Mouse (Mus musculus): ENCODE measurements around the gene Satl1. TPM values are rescaled to one million over a fixed set of nuclear protein-coding genes. Genes with fewer than 3 reads are reported as not detected.
"Not testable (repeated sequence)": the region's sequence is repeated elsewhere in the genome, so short reads cannot be mapped to it uniquely, and the experiment has no call there.

Satl1 gene
- not detected in 2 replicates for polyA plus RNA-seq (2014; fragmentation: Nextera tagmentation; extraction: Ambion mirVana)

DNA sequence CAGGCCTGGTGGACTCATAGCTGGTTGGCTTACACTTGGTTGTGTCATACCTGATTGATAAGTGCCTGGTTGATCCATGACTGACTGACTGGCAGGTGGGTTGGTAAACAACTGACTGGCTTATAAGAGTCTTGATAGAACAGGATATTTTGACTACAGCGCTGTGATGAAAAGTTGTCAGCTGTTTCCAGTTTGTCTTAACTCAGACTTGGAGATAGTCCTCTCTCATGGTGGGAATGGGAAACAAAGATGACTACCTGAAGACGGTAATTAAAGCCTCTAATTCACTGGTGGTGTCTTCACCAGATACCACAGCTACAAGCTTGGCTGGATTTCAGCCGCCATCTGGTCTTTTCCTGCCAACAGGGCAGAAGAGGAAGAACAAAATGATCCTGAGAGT is at the start of gene Satl1:
Gene Satl1, minus strand, starts transcription at position 101 of the 400 bp plus-strand sequence.
- Histone ChIP-seq H3K4me3 (ENCODE audit: low read length) (no peak within 1 kb of the TSS), H3K27ac (ENCODE audit: low read depth, low read length) (no peak within 1 kb of the TSS), H3K9ac (ENCODE audit: low read depth, low read length) (no peak within 1 kb of the TSS), H3K9me3 (ENCODE audit: control insufficient read depth, low read length) (no peaks in the 10 kb centered on the region), H3K4me1 (ENCODE audit: control insufficient read depth, insufficient read depth, low read length) (no peaks in the 10 kb centered on the region), H3K36me3 (ENCODE audit: control insufficient read depth, insufficient read depth, low read length) (no peaks in the 10 kb centered on the region), H3K4me2 (replicated peaks; ENCODE audit: low read depth, low read length) (no peak within 1 kb of the TSS), H3K27me3 (ENCODE audit: control insufficient read depth, insufficient read depth, low read length) (no peaks in the 10 kb centered on the region)
- ATAC-seq (ENCODE audit: low FRiP score, low TSS enrichment), result no peak
- WGBS, result 89% methylated on average over 3 of the region's 3 CpGs

DNA sequence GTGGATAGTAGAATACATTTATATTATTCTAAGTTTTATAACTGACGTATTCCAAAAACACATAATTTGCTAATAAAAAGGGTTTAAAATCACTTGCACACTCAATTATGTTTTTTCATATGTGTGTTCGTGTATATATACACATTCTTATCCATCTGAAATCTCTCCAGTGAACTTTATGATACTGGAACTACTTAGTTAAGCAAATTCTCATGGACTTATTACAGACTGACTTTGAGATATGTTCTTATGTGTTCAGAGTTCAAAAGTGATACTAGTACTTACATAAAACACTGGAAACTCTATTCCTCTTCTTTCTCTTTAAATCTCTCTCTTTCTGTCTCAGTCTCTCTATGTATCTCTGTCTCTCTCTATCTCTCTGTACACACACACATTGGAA is 31.5 kb upstream of the Satl1 start:
- 85% methylated on average over 2 of the region's 2 CpGs for WGBS
- Histone ChIP-seq H3K4me2 (replicated peaks; ENCODE audit: low read depth, low read length) (no peak overlapping the region), H3K4me3 (ENCODE audit: low read length) (no peak overlapping the region), H3K4me1 (ENCODE audit: control insufficient read depth, insufficient read depth, low read length) (no peaks in the 10 kb centered on the region), H3K36me3 (ENCODE audit: control insufficient read depth, insufficient read depth, low read length) (no peaks in the 10 kb centered on the region), H3K9me3 (ENCODE audit: control insufficient read depth, low read length) (no peaks in the 10 kb centered on the region), H3K27ac (ENCODE audit: low read depth, low read length) (no peak overlapping the region), H3K27me3 (ENCODE audit: control insufficient read depth, insufficient read depth, low read length) (no peaks in the 10 kb centered on the region), H3K9ac (ENCODE audit: low read depth, low read length) (no peak overlapping the region)
- ATAC-seq (ENCODE audit: low FRiP score, low TSS enrichment), result no peak

DNA sequence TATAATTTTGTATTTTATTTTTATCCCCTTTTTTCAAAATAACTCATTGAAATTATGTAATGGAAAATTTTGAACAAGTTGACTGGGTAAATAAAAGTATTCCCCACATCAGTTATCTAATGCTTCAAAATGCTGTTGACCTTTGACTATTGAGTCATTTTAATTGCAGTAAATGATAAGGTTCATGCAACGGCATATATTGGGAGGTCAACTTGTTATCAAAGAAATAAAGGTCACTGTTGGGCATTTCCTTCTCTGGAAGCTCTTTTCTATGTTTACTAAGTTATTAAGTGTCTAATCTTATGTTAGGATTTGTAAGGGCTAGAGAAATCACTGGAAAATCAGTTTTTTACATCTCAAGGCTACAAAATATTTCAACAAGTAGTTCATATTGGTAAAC is 31.0 kb upstream of the Satl1 start:
- Histone ChIP-seq H3K36me3 (ENCODE audit: control insufficient read depth, insufficient read depth, low read length) (no peaks in the 10 kb centered on the region), H3K4me2 (replicated peaks; ENCODE audit: low read depth, low read length) (no peak overlapping the region), H3K4me1 (ENCODE audit: control insufficient read depth, insufficient read depth, low read length) (no peaks in the 10 kb centered on the region), H3K4me3 (ENCODE audit: low read length) (no peak overlapping the region), H3K9me3 (ENCODE audit: control insufficient read depth, low read length) (no peaks in the 10 kb centered on the region), H3K27ac (ENCODE audit: low read depth, low read length) (no peak overlapping the region), H3K27me3 (ENCODE audit: control insufficient read depth, insufficient read depth, low read length) (no peaks in the 10 kb centered on the region), H3K9ac (ENCODE audit: low read depth, low read length) (no peak overlapping the region)
- 79% methylated on average over 1 of the region's 1 CpGs for WGBS
- ATAC-seq (ENCODE audit: low FRiP score, low TSS enrichment), result no peak

- not testable (repeated sequence) for H3K27me3 ChIP-seq (ENCODE audit: control insufficient read depth, insufficient read depth, low read length); H3K9me3 ChIP-seq (ENCODE audit: control insufficient read depth, low read length); H3K4me1 ChIP-seq (ENCODE audit: control insufficient read depth, insufficient read depth, low read length); ATAC-seq (ENCODE audit: low FRiP score, low TSS enrichment); H3K4me3 ChIP-seq (ENCODE audit: low read length); H3K36me3 ChIP-seq (ENCODE audit: control insufficient read depth, insufficient read depth, low read length); H3K27ac ChIP-seq (ENCODE audit: low read depth, low read length); H3K4me2 ChIP-seq (replicated peaks; ENCODE audit: low read depth, low read length); H3K9ac ChIP-seq (ENCODE audit: low read depth, low read length)
- 43% methylated on average over 2 of the region's 2 CpGs for WGBS
Observed at GRCm38 (mm10) chrX:112422998-112423397, 16.4 kb upstream of the Satl1 start.

DNA sequence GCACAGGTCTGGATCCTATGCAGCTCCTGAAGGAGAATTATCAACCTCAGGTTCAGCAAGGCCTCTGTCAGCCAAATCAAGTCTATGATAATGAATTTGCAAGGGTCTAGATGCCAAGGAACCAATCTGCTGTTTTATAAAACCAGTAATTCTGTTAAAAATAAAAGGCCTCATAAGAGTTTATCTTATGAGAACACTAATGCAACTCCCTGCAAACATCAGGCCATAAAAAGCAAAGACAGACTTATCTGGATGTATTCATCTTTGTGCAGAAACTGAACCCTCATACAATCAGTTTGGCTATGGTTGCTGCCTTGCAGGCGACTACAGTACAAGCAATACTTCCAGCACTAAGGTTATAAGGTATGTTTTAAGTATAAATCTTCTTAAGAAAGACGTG is 5.7 kb upstream of the Satl1 start:
- Histone ChIP-seq H3K27me3 (ENCODE audit: control insufficient read depth, insufficient read depth, low read length) (no peaks in the 10 kb centered on the region), H3K9ac (ENCODE audit: low read depth, low read length) (no peak overlapping the region), H3K4me3 (ENCODE audit: low read length) (no peak overlapping the region), H3K9me3 (ENCODE audit: control insufficient read depth, low read length) (no peaks in the 10 kb centered on the region), H3K4me2 (replicated peaks; ENCODE audit: low read depth, low read length) (no peak overlapping the region), H3K27ac (ENCODE audit: low read depth, low read length) (no peak overlapping the region), H3K36me3 (ENCODE audit: control insufficient read depth, insufficient read depth, low read length) (no peaks in the 10 kb centered on the region), H3K4me1 (ENCODE audit: control insufficient read depth, insufficient read depth, low read length) (no peaks in the 10 kb centered on the region)
- no peak for ATAC-seq (ENCODE audit: low FRiP score, low TSS enrichment)
- WGBS, result 73% methylated on average over 2 of the region's 2 CpGs

DNA sequence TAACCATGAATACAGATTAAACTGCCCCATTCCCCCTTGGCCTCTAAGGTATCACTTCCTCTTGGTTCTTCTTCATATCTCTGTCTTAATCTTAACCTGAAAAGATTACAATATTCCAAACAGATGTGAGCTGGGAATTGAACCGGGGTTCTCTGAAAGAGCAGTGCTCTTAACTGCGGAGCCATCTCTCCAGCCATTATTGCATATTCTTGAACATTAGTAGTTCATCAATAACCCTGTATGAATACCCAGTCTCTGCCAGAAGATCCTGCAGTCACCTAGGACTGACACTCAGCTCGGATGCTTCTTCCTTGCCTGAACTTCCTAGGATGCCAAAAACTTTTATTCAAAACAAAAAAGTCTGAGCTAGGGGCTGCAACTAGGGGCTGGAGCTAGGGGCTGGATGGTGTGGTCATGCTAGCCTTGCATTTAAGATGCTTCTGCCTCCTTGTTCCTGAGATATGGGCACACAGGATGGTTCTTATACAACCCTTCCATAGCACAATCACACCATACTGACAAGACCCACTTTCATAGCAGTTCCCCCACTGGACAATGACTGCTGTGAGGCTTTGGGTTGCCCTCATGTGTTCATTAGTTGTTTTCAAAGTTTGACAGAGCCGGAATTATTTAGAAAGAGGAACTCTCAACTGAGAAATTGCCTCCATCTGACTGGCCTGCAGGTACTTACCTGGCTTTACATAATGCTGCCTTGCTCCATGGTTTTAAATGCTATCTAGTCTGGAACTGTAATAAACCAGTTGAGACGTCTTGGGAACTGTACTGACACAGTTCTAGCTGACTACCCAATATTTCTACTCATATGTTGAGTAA is 35.8 kb downstream of the Satl1 start:
- not testable (repeated sequence) for H3K4me3 ChIP-seq (ENCODE audit: low read length); H3K4me2 ChIP-seq (replicated peaks; ENCODE audit: low read depth, low read length); H3K9me3 ChIP-seq (ENCODE audit: control insufficient read depth, low read length); H3K36me3 ChIP-seq (ENCODE audit: control insufficient read depth, insufficient read depth, low read length); H3K4me1 ChIP-seq (ENCODE audit: control insufficient read depth, insufficient read depth, low read length); H3K27me3 ChIP-seq (ENCODE audit: control insufficient read depth, insufficient read depth, low read length); H3K9ac ChIP-seq (ENCODE audit: low read depth, low read length); H3K27ac ChIP-seq (ENCODE audit: low read depth, low read length)
- ATAC-seq (ENCODE audit: low FRiP score, low TSS enrichment), result peak; percentile 100
- 86% methylated on average over 5 of the region's 5 CpGs for WGBS

GRCm38 (mm10) chrX:112368426-112368825 is 38.2 kb downstream of the Satl1 start:
- Histone ChIP-seq H3K4me2 (replicated peaks; ENCODE audit: low read depth, low read length) (no peak overlapping the region), H3K4me3 (ENCODE audit: low read length) (no peak overlapping the region), H3K9me3 (ENCODE audit: control insufficient read depth, low read length) (peaks cover 5% of the 10 kb centered on the region), H3K36me3 (ENCODE audit: control insufficient read depth, insufficient read depth, low read length) (no peaks in the 10 kb centered on the region; the same call in 1 of the 2 replicates), H3K4me1 (ENCODE audit: control insufficient read depth, insufficient read depth, low read length) (no peaks in the 10 kb centered on the region), H3K27me3 (ENCODE audit: control insufficient read depth, insufficient read depth, low read length) (no peaks in the 10 kb centered on the region), H3K27ac (ENCODE audit: low read depth, low read length) (no peak overlapping the region), H3K9ac (ENCODE audit: low read depth, low read length) (no peak overlapping the region)
- no peak for ATAC-seq (ENCODE audit: low FRiP score, low TSS enrichment)
- 54% methylated on average over 4 of the region's 4 CpGs for WGBS

GRCm38 (mm10) chrX:112348395-112348791 is 58.2 kb downstream of the Satl1 start:
- Histone ChIP-seq H3K27me3 (ENCODE audit: control insufficient read depth, insufficient read depth, low read length) (no peaks in the 10 kb centered on the region), H3K9me3 (ENCODE audit: control insufficient read depth, low read length) (no peaks in the 10 kb centered on the region), H3K4me3 (ENCODE audit: low read length) (no peak overlapping the region), H3K27ac (ENCODE audit: low read depth, low read length) (no peak overlapping the region), H3K4me2 (replicated peaks; ENCODE audit: low read depth, low read length) (no peak overlapping the region), H3K9ac (ENCODE audit: low read depth, low read length) (no peak overlapping the region), H3K36me3 (ENCODE audit: control insufficient read depth, insufficient read depth, low read length) (no peaks in the 10 kb centered on the region), H3K4me1 (ENCODE audit: control insufficient read depth, insufficient read depth, low read length) (no peaks in the 10 kb centered on the region)
- no peak for ATAC-seq (ENCODE audit: low FRiP score, low TSS enrichment)
- WGBS, result 49% methylated on average over 3 of the region's 3 CpGs

DNA sequence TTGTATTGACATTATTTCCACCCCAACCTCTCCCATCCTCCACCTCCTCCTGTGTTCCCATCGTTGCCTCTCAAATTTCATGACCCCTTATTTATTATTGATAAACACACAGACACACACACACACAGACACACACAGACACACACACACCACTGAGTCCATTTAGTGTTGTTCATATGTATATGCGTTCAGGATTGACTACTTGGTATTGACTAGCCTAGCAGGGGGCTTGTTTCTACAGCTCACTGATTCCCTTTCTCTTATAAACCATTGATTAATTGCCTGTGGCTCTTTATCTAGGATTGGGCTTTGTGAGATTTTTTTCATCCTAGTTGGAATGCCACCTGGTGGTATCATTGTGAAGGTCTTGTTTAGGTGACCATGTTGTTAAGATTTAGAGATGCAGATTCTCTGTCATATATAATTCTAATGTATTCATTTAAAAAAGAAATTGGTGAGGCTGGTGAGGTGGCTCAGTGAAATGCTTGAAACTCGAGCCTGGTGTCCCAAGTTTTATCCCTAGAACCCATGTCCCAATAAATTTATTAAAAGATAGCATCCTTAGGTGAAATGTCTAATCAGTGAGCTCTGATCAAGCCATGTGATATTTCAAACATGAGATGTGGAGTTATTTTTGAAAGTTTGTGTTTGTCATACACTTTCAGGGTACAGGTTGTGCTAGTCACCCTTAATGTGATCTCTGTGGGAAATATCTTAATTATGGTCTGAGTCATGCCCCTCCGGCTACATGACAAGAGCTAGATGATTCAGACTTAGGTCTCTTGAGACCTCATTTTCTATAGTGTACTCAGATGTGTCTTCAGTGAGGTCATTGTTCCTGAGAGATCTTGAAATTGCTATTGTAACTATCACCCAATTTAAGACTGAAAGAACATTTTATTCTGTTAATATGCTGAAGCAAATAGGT is 58.8 kb downstream of the Satl1 start:
- Histone ChIP-seq H3K4me2 (replicated peaks; ENCODE audit: low read depth, low read length) (no peak overlapping the region), H3K27me3 (ENCODE audit: control insufficient read depth, insufficient read depth, low read length) (no peaks in the 10 kb centered on the region), H3K36me3 (ENCODE audit: control insufficient read depth, insufficient read depth, low read length) (no peaks in the 10 kb centered on the region), H3K4me1 (ENCODE audit: control insufficient read depth, insufficient read depth, low read length) (no peaks in the 10 kb centered on the region), H3K4me3 (ENCODE audit: low read length) (no peak overlapping the region), H3K9me3 (ENCODE audit: control insufficient read depth, low read length) (no peaks in the 10 kb centered on the region), H3K27ac (ENCODE audit: low read depth, low read length) (no peak overlapping the region), H3K9ac (ENCODE audit: low read depth, low read length) (no peak overlapping the region)
- no peak for ATAC-seq (ENCODE audit: low FRiP score, low TSS enrichment)
- 70% methylated on average over 4 of the region's 4 CpGs for WGBS
